Mouse (Mus musculus) layer of hippocampus, postnatal 10 days (tissue): Measurements from ENCODE around the gene Gm49380. TPM values are rescaled to one million over a fixed set of nuclear protein-coding genes. Genes with fewer than 3 reads are reported as not detected.
A peak's percentile ranks its signal among the peaks of the same experiment; 100 is the strongest.

ENCODE experiments used
- DNase-seq, 2 experiments: peaks; one replicate each; pipeline ENCODE4 v3.0.0; 2021; ENCODE audit warnings: low spot score in 2 of 2
- long read RNA-seq: library from polyadenylated mRNA; stranded (forward); transcript quantifications from one replicate; pipeline ENCODE4 v2.0.0, GENCODE M21; 2023
- total RNA-seq, 2 experiments: library from RNA; stranded (reverse); gene quantifications; 2 replicates each; pipeline ENCODE4 v1.2.3; 2021

Gm49380 gene
- total RNA-seq = under 1 TPM in 1 of 2 experiments, not detected in 1; 0.43 TPM
- long read RNA-seq, partial matches to known transcripts = 0 of 4 reads
- long read RNA-seq, other reads (novel, unspliced or antisense) = 4 of 4 reads

- DNase-seq = peak; percentile 97 to 98
Measured at GRCm38 (mm10) chr9:44113105-44113789, at the start of gene Gm49380, which contains the start of gene Rnf26. Gm49380 (minus strand) TSS chr9:44113500. Rnf26 (minus strand) TSS chr9:44113517.

DNA sequence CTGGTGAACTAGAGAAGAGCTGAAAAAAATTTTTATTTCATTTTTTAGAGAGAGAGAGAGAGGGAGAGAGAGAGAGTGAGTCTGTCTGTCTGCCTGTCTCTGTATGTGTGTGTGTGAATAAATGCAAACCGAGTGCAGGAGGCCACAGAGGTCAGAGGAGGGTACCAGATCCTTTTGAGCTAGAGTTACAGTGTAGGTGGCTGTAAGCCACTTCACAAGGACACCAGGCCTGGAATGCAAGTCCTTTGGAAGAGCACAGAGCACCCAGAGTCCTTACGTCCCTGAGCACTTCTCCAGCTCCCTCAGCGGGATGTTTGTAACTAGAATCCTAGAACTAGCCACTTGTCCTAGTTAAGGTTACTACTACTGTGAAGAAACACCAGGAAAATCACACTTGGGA, 46.6 kb upstream of the Gm49380 start:
- no peak for DNase-seq

DNA sequence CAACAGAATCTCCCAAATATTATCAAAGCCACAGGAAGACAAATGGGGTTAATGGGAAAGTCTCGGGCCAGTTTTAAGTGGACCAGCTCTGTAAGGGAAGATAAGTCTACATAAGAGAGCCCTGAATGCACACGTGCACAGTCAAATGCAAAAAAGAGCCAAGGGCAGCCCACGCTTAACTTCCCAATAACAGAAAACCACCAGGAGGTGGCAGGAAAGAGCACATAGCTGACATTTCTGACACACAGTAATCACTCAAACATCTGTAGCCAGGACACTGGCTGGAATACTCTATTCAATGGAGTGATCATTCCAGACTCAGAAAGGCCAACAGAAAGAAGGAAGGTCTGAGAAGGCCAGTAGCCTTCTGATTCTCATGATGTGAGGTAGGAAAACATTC, 34.0 kb upstream of the Gm49380 start:
- DNase-seq = no peak

DNA sequence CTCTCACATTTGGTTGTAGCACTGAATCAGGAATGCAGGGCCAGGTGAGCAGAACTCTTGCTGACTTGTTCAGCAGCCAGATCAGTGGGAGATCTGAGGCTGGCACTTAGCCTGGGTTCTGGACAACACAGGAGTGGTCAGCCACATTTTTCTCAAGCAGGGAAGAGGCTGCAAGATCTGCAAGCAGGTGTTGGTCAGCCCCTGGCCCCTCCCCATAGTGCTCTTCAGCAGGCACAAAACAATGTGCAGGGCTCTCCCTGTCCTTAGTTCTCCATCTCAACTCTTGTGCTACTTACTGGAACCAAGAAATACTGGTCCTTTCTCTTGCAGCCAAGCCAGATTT, 31.4 kb upstream of the Gm49380 start:
- DNase-seq = no peak

DNA sequence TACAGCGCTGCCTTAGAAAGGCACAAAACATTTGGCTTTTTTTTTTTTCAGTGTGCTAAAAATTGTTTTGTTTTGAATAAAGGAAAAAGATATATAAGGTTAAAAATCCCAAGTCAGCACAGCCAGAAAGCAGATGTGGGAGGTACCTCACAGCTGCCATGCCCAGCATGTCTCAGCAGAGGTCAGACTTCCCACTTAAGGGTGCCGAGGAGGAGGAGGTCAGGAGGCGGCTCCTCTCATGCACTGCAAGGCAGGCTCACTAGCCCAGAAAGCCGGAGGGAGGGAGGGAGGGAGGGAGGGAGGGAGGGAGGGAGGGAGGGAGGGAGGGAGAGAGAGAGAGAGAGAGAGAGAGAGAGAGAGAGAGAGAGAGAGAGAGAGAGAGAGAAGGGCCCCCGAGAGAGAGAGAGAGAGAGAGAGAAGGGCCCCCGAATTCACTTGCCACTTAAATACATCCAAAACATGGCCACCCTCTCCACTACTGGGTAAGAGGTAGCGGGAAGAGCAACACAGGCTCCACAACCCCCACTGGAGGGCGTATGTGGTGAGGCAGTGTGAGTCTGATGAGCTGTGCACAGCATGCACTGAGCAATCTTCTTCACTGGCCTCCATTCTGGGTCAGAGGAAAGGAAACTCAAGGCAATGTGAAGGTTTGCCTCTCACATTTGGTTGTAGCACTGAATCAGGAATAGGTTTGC, 30.9 kb upstream of the Gm49380 start:
- DNase-seq = no peak

DNA sequence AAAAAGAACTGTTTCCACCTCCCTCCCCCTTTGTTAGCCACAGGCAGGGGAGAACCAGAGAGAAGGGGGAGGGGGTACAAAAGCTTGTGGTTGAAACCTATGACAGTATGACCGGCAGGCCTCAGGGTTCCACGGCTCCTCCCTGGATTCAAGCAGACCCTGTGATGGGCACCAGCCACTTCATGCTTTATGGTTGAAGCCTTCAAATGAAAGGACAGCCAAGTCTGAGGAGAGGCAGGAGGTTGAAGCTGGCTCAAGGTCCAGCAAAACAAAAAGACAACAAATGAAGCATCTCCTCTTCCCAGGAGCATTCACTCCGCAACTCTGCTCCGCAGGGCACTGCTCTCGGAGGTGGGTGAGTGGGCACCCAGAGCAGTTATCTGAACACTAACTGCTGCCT, 30.1 kb upstream of the Gm49380 start:
- DNase-seq = no peak

- DNase-seq = no peak
Measured at GRCm38 (mm10) chr9:44141951-44142350, 28.7 kb upstream of the Gm49380 start.

DNA sequence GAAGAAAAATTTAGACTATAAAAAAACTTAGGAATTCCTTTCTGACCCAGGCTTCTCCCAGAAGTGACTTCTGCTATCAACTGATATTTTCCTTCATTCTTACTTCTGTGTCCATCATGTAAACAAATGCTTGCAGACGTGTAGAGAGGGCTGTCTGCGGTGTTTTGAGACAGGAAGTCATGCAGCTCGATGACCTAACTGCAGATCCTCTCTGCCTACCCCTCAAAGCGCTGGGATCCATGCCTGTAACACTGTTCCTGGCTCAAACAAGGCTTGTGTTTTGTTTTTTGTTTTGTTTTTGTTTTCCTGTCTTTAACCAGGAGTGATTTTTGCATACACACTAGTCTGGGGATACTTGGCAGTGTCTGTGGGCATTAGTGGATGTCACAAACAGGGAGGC, 24.5 kb upstream of the Gm49380 start:
- no peak for DNase-seq

- DNase-seq = no peak
Measured at GRCm38 (mm10) chr9:44135731-44136411, 22.6 kb upstream of the Gm49380 start.

DNA sequence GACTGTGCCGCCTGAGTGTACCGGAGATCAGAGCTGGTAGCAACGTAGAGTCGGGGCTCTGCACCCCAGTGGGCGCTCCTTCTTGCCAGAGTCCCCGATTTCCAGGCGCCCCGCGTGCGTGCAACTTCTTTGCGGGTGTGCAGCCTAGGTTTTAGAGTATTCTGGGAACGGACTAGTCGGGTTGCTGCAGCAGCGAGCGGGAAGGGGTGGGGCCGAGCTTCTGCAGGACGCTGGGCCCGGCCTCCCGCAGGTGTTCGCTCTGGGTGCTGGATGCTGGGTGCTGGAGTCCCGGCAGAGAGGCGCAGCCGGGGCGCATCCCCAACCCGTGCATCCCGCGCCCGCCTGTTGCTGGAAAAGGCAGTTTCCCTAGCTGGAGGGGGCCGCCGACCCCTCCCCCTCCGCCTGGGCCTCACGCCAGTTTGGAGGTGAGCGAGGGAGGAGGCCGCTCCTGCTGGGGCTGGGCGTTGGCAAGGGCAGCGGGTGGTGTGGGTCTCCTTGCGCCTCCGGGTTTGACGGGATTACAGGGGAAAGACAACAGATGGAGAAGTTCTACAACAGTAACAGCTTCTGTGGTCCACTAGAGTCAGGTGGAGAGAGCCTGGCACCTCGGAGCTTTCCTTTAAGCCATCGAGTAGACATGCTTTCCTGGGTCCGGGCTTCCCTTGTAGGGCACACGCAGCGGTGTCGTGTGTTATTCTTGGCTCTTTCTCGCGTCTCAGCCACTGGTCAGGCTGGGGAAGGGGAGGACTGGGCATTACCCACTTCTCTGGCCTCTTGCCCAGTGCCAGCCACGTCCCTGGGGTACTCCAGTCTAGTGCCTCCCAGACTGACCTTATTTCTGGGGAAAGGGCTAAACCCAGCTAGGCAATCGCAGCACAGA, 21.8 kb upstream of the Gm49380 start:
- DNase-seq = peak in 1 of 2 experiments; percentile 52

DNA sequence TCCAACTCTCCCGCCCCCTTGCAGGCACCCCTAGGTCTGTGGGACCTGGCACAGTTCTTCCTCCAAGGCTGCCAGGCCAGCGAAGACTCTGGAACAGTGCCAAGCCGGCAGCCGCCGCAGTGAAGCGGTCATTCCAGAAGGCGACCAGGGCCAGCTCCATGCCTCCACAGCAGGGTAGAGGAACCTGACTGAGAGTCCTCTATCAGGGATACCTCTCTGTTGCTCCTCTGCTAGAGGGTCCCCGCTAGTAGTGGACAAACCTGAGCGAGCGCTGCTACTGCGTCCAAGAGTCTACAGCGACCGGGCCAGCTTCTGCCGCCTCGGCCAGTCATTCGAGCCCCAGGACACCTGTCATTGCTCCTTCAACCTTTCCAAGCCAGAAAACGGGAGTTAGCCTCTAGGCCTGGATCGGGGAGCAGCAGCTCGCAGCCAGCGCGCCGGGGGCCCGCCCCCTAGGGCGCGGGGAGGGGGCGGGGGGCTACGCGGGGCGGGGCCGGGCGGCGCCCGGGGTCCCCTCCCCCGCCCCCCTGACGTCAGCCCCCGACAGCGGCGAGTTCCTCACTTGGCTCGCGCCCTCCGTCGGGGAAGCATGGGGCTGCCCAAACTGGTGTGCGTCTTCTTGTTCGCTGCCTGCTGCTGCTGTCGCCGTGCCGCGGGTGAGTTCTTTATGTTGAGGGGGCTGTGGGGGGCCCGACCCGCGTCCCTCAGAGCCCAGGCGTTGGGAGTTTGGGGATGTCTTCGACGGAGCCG, 21.0 kb upstream of the Gm49380 start, which contains the start of gene Mcam:
Gene Mcam (plus strand): TSS at position 369 of the 750 bp plus-strand sequence.
- peak; percentile 65 to 73 for DNase-seq

DNA sequence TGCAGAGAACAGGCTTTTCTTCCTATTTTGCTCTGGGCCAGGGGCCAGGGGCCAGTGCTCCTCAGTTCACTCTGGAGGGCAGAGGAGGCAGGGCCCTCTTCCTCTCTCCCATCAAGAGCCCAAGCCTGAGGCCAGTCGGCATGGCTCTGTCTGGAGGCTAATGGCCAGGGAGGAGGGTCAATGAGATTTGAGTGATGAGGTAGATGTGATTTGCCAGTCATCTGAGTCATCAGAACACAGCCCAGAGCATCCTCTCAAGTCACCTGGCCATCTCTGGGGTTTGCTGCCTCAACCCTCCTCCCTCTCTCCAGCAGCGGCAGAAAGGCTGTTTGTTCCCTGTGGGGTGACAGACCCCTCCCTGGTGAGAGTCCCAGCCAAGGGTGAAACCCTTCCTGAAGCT, 20.0 kb upstream of the Gm49380 start:
- no peak for DNase-seq

- DNase-seq = no peak
Measured at GRCm38 (mm10) chr9:44132200-44132599, 18.9 kb upstream of the Gm49380 start.

GRCm38 (mm10) chr9:44131276-44131590, 17.9 kb upstream of the Gm49380 start:
- no peak for DNase-seq

DNA sequence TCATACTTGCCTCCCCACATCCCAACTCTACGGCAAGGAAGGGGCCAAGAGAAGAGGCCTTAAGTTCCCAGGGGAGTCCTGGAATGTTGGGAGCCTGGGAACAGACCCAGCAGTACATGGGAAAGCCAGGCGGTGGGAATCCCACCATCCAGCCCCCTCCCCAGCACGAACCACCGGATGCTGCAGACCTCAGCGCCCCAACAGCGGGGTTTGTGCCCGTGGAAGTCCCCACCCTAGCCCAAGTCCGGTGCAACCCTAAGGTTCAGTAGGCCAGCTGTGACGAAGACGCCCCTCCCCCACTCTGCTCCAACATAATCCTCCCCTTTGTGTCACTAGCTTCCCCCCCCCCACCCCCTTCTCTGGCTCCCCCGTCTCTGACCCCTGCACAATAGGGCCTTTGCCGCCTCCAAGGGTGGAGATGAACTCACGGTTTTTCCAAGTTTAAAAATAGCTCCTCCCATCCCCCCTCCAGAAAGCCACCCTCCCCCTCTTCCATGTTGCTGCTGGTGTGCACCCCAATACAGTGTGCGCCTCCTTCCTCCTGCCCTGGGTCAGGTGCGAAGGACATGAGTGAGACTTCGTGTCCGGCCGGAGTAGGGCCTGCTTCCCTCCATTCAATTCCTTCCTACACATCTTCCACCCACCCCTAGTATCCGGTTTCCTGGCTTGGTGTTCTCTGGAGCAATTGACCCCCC, 17.4 kb upstream of the Gm49380 start:
- no peak for DNase-seq

- DNase-seq = peak in 1 of 2 experiments; percentile 24
Measured at GRCm38 (mm10) chr9:44130034-44130433, 16.7 kb upstream of the Gm49380 start.

DNA sequence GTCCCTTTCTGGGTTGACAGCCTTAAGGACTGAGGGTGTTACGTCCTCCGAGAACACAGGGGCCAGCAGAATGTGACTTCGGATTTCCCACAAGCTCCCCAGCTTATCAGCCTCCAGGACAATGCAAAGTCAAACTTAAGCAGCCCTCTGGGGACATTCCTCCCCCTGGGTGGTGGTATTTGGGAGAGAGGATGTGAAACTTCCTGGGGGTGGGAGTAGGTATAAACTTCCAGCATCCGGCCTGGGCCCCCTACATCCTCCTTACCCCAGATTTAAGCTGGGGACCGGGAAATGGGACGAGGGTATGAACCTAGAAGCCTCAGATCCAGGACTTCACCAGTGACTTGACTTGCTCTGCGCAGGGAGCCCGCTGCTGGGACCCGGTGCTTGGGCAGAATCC, 16.3 kb upstream of the Gm49380 start:
- no peak for DNase-seq

GRCm38 (mm10) chr9:44127351-44127801, 14.1 kb upstream of the Gm49380 start:
- no peak for DNase-seq

GRCm38 (mm10) chr9:44126746-44127145, 13.4 kb upstream of the Gm49380 start:
- no peak for DNase-seq
